7 mouse cellular contexts compared by ENCODE assay signal in genomic region chr14:61647881-61648684, GRCm38 (mm10). TPM values are rescaled to one million over a fixed set of nuclear protein-coding genes. Genes with fewer than 3 reads are reported as not detected.
DNase-seq lines count a peak whose midpoint lies in the region; ATAC-seq and TF ChIP-seq lines count a peak whose summit lies in the region.

No protein-coding gene starts in this region.

- DNase-seq in Patski (ENCODE audit: low read depth, low spot score): no peak
- peak; percentile 51 for DNase-seq in cerebellum, adult 11 months
- peak; percentile 72 for DNase-seq in limb, embryonic 11.5 days (ENCODE audit: low spot score)
- DNase-seq in midbrain, embryonic 10.5 days (ENCODE audit: low spot score): peak; percentile 79

- peak overlapping the region; percentile 82 for H3K4me3 ChIP-seq in forebrain, embryonic 16.5 days (replicated peaks; ENCODE audit: low read length)
- H3K4me3 ChIP-seq in hindbrain, embryonic 13.5 days: peak overlapping the region; percentile 91
- peak overlapping the region; percentile 93 for H3K4me3 ChIP-seq in limb, embryonic 11.5 days (ENCODE audit: low read depth, low read length)
- peak overlapping the region; percentile 95 for H3K4me3 ChIP-seq in midbrain, embryonic 10.5 days
- peak overlapping the region; percentile 90 for H3K4me3 ChIP-seq in small intestine, adult 2 months (ENCODE audit: low read depth, low read length)

- H3K36me3 ChIP-seq in forebrain, embryonic 16.5 days (ENCODE audit: control insufficient read depth, insufficient read depth): no peaks in the 10 kb centered on the region
- no peaks in the 10 kb centered on the region for H3K36me3 ChIP-seq in hindbrain, embryonic 13.5 days
- H3K36me3 ChIP-seq in limb, embryonic 11.5 days (ENCODE audit: control insufficient read depth, insufficient read depth, low read length): no peaks in the 10 kb centered on the region
- H3K36me3 ChIP-seq in midbrain, embryonic 10.5 days: no peaks in the 10 kb centered on the region
- H3K36me3 ChIP-seq in small intestine, adult 2 months (ENCODE audit: control insufficient read depth, insufficient read depth, low read length): no peaks in the 10 kb centered on the region

- in situ Hi-C loops in Patski (cut with MboI; ENCODE audit: low pct_unique_long_range_greater_than_20kb): loop anchor here (10.0 kb wide), 1 partner anchor 397 kb away; no protein-coding TSS in a partner anchor

- POLR2A ChIA-PET in Patski (lab: Charles Lee): interaction anchor here (0.6 to 1.9 kb wide), 11 partner anchors 8 to 327 kb away, joined by 3 to 14 read pairs (median 5); no protein-coding TSS in a partner anchor

- under 1% methylated on average over 65 of the region's 95 CpGs for WGBS in forebrain, embryonic 16.5 days
- under 1% methylated on average over 56 of the region's 95 CpGs for WGBS in hindbrain, embryonic 13.5 days
- under 1% methylated on average over 80 of the region's 95 CpGs for WGBS in limb, embryonic 11.5 days
- WGBS in midbrain, embryonic 10.5 days: under 1% methylated on average over 76 of the region's 95 CpGs
- under 1% methylated on average over 91 of the region's 95 CpGs for WGBS in small intestine, adult 2 months

- TF ChIP-seq POLR2A in small intestine, adult 2 months (IDR thresholded peaks at IDR 0.05; ENCODE audit: low read depth, low read length): no peak

- peaks cover 10% of the 10 kb centered on the region for H3K4me1 ChIP-seq in forebrain, embryonic 16.5 days (replicated peaks; ENCODE audit: control insufficient read depth, insufficient read depth, low read length)
- H3K4me1 ChIP-seq in hindbrain, embryonic 13.5 days (replicated peaks): peaks cover 9% of the 10 kb centered on the region
- no peaks in the 10 kb centered on the region for H3K4me1 ChIP-seq in limb, embryonic 11.5 days (ENCODE audit: control insufficient read depth, insufficient read depth, low read length)
- H3K4me1 ChIP-seq in midbrain, embryonic 10.5 days: peaks cover 16% of the 10 kb centered on the region
- 0 out of 2 replicates have a peak, but pooled peaks cover under 1% of the 10 kb centered on the region for H3K4me1 ChIP-seq in small intestine, adult 2 months (ENCODE audit: control insufficient read depth, insufficient read depth, insufficient read length, low read length)

- no peaks in the 10 kb centered on the region for H3K27me3 ChIP-seq in Patski
- H3K27me3 ChIP-seq in forebrain, embryonic 16.5 days (replicated peaks; ENCODE audit: control insufficient read depth, insufficient read depth, low read length): no peaks in the 10 kb centered on the region
- no peaks in the 10 kb centered on the region for H3K27me3 ChIP-seq in hindbrain, embryonic 13.5 days
- no peaks in the 10 kb centered on the region for H3K27me3 ChIP-seq in limb, embryonic 11.5 days (ENCODE audit: control insufficient read depth, insufficient read depth, low read length)
- no peaks in the 10 kb centered on the region for H3K27me3 ChIP-seq in midbrain, embryonic 10.5 days (ENCODE audit: low read depth, poor library complexity, severe bottlenecking)
- H3K27me3 ChIP-seq in small intestine, adult 2 months (ENCODE audit: control insufficient read depth, insufficient read depth, low read length): no peaks in the 10 kb centered on the region

- H3K27ac ChIP-seq in forebrain, embryonic 16.5 days (ENCODE audit: low read length): peak overlapping the region; percentile 88
- H3K27ac ChIP-seq in hindbrain, embryonic 13.5 days: peak overlapping the region; percentile 86
- H3K27ac ChIP-seq in limb, embryonic 11.5 days (replicated peaks; ENCODE audit: low read depth, low read length): peak overlapping the region; percentile 95
- peak overlapping the region; percentile 96 for H3K27ac ChIP-seq in midbrain, embryonic 10.5 days (replicated peaks)
- H3K27ac ChIP-seq in small intestine, adult 2 months (ENCODE audit: insufficient read depth, low read depth, low read length): peak overlapping the region; percentile 67

- TF ChIP-seq CTCF in Patski (IDR thresholded peaks at IDR 0.05): no peak
- TF ChIP-seq CTCF in small intestine, adult 2 months (IDR thresholded peaks at IDR 0.05; ENCODE audit: extremely low read depth, insufficient read length, insufficient replicate concordance, low read depth, low read length): no peak

- no peaks in the 10 kb centered on the region for H3K9me3 ChIP-seq in forebrain, embryonic 16.5 days (ENCODE audit: control insufficient read depth, low read length)
- H3K9me3 ChIP-seq in hindbrain, embryonic 13.5 days: no peaks in the 10 kb centered on the region
- no peaks in the 10 kb centered on the region for H3K9me3 ChIP-seq in limb, embryonic 11.5 days (ENCODE audit: control insufficient read depth, low read length)
- H3K9me3 ChIP-seq in midbrain, embryonic 10.5 days (replicated peaks): no peaks in the 10 kb centered on the region

- ATAC-seq in Patski: peak; percentile 51
- ATAC-seq in forebrain, embryonic 16.5 days: peak; percentile 61
- ATAC-seq in hindbrain, embryonic 13.5 days (ENCODE audit: low FRiP score): peak; percentile 85
- ATAC-seq in limb, embryonic 11.5 days (ENCODE audit: insufficient number of reproducible peaks, low FRiP score, low TSS enrichment, low read depth): peak; percentile 72

- peak overlapping the region; percentile 86 for H3K9ac ChIP-seq in forebrain, embryonic 16.5 days (replicated peaks; ENCODE audit: low read depth, low read length)
- peak overlapping the region; percentile 88 for H3K9ac ChIP-seq in hindbrain, embryonic 13.5 days
- H3K9ac ChIP-seq in limb, embryonic 11.5 days (ENCODE audit: low read length): peak overlapping the region; percentile 96

- CTCF ChIA-PET in Patski (lab: Charles Lee): interaction anchor here (1.2 to 1.9 kb wide), 2 partner anchors 11 to 597 kb away, joined by 3 to 10 read pairs; no protein-coding TSS in a partner anchor

- H3K4me2 ChIP-seq in forebrain, embryonic 16.5 days (ENCODE audit: low read length): peak overlapping the region; percentile 67
- peak overlapping the region; percentile 89 for H3K4me2 ChIP-seq in hindbrain, embryonic 13.5 days
- peak overlapping the region; percentile 52 for H3K4me2 ChIP-seq in limb, embryonic 11.5 days (ENCODE audit: low read depth, severe bottlenecking)

RNA-seq across cellular contexts. Expression of gene Kcnrg, which starts 40.8 kb away (rescaled TPM):
- polyA plus RNA-seq in Patski (2021): 0.37 TPM
- 3.7 and 4.4 TPM in 2 replicates for polyA plus RNA-seq in forebrain, embryonic 16.5 days (2015; fragmentation: Nextera tagmentation; extraction: Ambion mirVana)
- 3.6 and 4.0 TPM in 2 replicates for polyA plus RNA-seq in hindbrain, embryonic 13.5 days (2015; fragmentation: Nextera tagmentation; extraction: Ambion mirVana)
- polyA plus RNA-seq in limb, embryonic 11.5 days (2014; fragmentation: Nextera tagmentation; extraction: Ambion mirVana): 0.79 TPM in 2 replicates
- polyA plus RNA-seq in midbrain, embryonic 10.5 days (2016; fragmentation: Nextera tagmentation; extraction: Ambion mirVana): 0.48 and 1.1 TPM in 2 replicates
- not detected in 2 replicates for polyA plus RNA-seq in small intestine, adult 2 months (2012; rRNA removed)

RNA-seq across cellular contexts. Expression of gene Trim13, which starts 50.0 kb away (rescaled TPM):
- 13.2 TPM for polyA plus RNA-seq in Patski (2021)
- polyA plus RNA-seq in forebrain, embryonic 16.5 days (2015; fragmentation: Nextera tagmentation; extraction: Ambion mirVana): 67.4 and 70.5 TPM in 2 replicates
- 53.7 and 58.8 TPM in 2 replicates for polyA plus RNA-seq in hindbrain, embryonic 13.5 days (2015; fragmentation: Nextera tagmentation; extraction: Ambion mirVana)
- 16.8 and 19.2 TPM in 2 replicates for polyA plus RNA-seq in limb, embryonic 11.5 days (2014; fragmentation: Nextera tagmentation; extraction: Ambion mirVana)
- polyA plus RNA-seq in midbrain, embryonic 10.5 days (2016; fragmentation: Nextera tagmentation; extraction: Ambion mirVana): 15.4 and 19.8 TPM in 2 replicates
- polyA plus RNA-seq in small intestine, adult 2 months (2012; rRNA removed): 0.23 and 0.37 TPM in 2 replicates

Comparison
In these comparisons a context has a peak if more than half of its experiments do, and no peak if none do; other contexts are left out.
1. RNA of gene Trim13, which starts 50.0 kb away (polyA plus RNA-seq): 67.4 to 70.5 TPM in forebrain, embryonic 16.5 days, 53.7 to 58.8 TPM in hindbrain, embryonic 13.5 days, 16.8 to 19.2 TPM in limb, embryonic 11.5 days, 15.4 to 19.8 TPM in midbrain, embryonic 10.5 days and 13.2 TPM in Patski (single experiment); 0.23 to 0.37 TPM in small intestine, adult 2 months; every median in the first group is over 10 times any median in the second.
2. Peak in every context shown above with its lines, with median percentiles within 50 percentile points of each other: ATAC-seq, H3K27ac ChIP-seq, H3K4me2 ChIP-seq, H3K4me3 ChIP-seq and H3K9ac ChIP-seq.